Mouse (Mus musculus) thymus, postnatal 0 days (tissue): Measurements from ENCODE around the gene Pkn1. TPM values are rescaled to one million over a fixed set of nuclear protein-coding genes. Genes with fewer than 3 reads are reported as not detected.

Experiments used
- DNase-seq: peaks from one replicate; pipeline ENCODE4 v3.0.0-alpha.2; 2015; ENCODE audit warnings: low spot score
- polyA plus RNA-seq: library from polyadenylated mRNA; unstranded; fragments of >200 nt; fragmentation: Nextera tagmentation; extraction: Ambion mirVana; gene quantifications from 2 replicates; pipeline ENCODE4 v1.2.1, GENCODE M21; 2015

Gene Pkn1
- polyA plus RNA-seq = 38.8 and 44.8 TPM in 2 replicates

DNA sequence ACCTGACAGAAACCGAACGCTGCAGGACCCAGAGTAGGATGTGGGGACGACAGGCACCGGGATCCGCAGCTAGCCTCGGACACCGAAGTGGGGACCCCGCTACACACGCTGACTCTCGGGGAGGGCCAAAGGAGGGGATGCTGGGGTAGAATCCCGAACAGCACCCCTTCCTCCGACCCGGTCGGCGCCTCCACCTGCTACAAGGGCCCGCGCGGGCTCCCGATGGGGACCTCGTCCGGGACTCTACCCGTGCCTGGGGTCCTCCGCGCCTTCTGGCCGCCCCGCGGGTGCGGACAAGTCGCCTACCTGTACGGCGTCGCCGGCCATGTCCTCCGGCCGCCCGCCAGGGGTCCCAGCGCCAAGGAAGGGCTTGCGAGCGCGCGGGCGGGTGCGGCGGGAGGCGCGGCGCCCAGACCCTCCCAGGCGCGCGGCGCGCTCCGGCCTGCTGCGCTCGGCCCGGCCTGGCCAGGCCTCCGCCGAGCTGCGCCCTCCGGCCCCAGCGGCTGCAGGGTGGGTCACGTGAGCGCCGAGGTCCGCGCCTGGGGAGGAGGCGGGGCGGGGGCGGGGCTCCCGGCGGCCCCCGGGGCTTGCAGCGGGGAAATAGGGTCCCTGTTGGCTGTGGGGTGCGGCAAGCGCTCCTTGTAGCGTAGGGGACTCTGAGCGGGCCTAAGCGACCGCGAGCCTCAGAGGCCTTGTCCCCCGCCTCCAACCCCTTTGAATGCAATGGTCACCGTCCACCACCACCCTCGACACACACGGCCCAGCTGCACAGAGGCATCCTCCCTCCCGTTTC, at the start of gene Pkn1:
Gene Pkn1 (minus strand): TSS at position 519 of the 793 bp plus-strand sequence.
- peak; percentile 74 for DNase-seq

GRCm38 (mm10) chr8:83748708-83749107, 49.7 kb upstream of the Pkn1 start:
- DNase-seq = peak; percentile 93

DNA sequence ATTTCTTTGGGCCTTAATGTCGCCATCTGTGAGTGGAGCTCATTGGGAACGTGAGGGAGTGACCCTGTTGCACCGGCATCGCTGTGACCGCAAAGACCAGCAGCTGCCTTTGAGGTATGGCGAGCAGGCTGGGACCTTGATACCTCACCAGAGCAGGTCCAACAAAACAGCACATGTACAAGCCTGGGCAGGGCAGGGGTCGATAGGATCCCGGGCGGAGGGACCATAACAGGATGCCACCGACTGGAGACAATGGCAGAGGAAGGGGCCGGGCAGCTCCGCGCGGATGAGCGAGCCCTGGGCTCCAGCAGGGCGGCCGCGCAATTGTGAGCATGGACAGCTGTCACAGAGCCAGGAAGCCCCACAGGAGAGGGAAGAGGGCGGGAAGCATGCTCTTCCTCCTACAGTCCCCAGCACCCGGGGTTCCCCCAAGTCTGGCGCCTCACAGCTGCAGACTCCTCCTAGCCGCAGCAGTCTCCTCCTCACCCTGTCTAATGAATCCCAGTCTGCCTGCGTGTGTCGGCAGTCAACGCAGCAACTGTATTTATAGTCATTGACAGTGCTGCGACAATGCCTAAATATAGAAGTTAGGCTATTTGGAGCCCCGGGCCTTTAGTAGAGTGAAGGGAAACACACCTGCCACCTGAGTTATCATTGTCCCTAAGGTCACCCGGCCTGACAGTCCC, 48.8 kb upstream of the Pkn1 start:
- DNase-seq = peak; percentile 77

GRCm38 (mm10) chr8:83744070-83744469, 45.1 kb upstream of the Pkn1 start:
- no peak for DNase-seq

GRCm38 (mm10) chr8:83742968-83743367, 44.0 kb upstream of the Pkn1 start:
- no peak for DNase-seq

GRCm38 (mm10) chr8:83741849-83742655, 43.1 kb upstream of the Pkn1 start:
- DNase-seq = peak; percentile 62

DNA sequence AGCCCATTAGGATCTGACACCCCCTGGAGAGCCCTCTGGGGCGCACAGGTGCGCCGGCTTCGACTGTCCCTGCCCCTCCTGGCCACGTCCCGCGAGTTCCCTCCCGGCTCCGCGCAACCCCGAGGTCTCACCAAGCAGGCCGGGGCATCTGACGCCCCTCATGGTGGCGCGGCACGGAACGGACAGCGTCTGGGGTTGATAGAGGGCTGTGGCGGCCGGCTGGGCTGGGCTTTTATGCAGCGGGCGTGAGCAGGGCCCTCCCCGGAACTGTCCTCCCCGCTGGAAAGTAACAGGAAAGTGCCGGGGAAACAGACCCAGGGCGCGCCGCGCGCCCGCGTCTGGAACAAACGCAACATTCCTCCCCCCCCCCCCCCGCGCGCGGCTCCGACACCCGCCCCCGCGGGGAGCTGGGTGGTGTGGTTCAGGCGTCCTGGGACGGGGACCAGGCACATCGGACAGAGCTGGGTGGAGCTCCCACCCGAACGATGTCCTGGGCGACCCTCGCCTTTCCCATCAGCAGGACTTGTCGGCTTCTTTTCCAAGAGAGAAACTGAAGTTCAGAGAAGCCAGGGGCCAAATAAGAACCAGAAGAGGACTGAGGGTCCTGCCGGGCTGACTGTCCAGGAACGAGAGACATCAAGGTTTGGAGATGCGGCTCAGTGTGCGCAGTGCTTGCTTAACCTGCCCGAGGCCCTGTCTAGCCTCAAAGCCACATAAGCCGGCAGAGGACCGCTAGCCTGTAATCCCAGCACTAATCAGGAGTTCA, 42.2 kb upstream of the Pkn1 start, which contains the start of gene Adgre5:
Gene Adgre5 (minus strand): TSS at position 351 of the 766 bp plus-strand sequence.
- DNase-seq = peak; percentile 62

DNA sequence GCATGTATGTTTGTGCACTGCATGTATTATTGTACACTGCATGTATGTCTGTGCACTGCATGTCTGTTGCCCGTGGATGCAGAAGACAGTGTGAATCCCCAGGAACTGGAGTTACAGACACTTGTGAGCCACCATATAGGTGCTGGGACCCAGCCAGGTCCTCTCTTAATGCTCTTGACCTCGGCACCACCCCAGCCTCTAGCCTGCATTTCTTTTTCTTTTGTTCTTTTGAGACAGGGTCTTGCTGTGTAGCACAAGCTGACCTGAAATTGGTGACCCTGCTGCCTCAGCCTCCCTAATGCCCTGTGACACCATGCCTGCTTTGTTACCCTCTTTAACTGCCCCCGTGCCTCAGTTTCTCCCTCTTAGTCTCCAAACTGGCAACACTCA, 41.6 kb upstream of the Pkn1 start:
- DNase-seq = no peak

- DNase-seq = peak; percentile 92
These were observed 40.9 kb upstream of the Pkn1 start for GRCm38 (mm10) chr8:83739711-83740468.

DNA sequence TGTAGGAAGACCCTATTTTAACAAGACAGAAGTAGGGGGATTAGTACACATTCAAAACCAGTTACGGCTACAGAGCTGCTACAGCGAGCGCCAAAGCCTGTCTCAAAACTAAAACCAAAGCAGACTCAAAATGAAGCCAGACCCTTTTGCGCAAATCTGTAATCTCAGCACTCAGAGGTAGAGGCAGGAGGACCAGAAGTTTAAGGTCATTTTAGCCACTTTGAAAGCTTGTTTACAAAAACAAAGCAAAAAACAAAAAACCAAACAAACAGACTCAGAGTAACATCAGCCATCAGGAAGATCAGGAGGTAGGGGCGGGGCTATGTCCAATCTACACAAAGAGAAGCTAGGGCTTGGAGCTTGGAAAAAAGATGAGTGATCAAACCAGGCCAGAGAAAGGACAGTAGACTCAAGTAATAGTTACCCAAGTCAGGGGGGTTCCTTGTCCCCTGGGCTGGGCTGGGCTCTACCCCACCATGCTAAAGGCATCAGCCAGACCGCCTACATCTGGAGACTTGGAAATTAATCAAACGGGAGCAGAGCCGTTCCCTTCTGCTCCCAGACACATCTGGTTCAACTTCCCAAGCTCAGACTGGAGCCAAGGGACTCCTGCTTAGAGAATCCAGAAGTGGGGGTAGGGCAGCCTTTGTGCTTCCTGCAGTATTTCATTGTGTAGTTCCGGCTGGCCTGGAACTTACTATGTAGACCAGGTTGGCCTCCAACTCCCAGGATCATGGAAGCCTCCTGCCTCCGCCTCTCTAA, 40.2 kb upstream of the Pkn1 start:
- DNase-seq = peak; percentile 28

GRCm38 (mm10) chr8:83737852-83738562, 39.0 kb upstream of the Pkn1 start:
- no peak for DNase-seq

- no peak for DNase-seq
These were observed 38.4 kb upstream of the Pkn1 start for GRCm38 (mm10) chr8:83737346-83737745.

DNA sequence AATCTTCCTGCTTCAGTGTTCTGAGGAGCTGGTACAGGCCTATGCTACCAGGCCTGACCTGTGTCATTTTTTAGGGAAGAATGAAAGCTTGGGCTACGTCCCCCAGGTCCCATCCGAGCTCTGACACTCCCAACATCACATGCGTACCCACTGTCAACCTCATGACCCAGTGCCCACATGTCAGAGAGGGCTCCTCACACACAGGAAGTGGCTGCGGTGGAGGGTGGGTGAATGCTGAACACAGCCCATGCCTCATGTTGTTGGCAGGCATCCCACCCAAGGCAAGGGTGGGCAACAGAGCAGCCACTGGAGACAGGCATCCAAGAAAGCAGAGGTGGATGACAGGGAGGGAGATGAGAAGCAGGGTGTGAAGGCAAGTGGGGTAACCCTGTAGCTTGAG, 37.7 kb upstream of the Pkn1 start:
- DNase-seq = peak; percentile 91

- DNase-seq = no peak
These were observed 33.9 kb upstream of the Pkn1 start for GRCm38 (mm10) chr8:83732919-83733318.

GRCm38 (mm10) chr8:83731906-83732305, 32.9 kb upstream of the Pkn1 start:
- no peak for DNase-seq

- DNase-seq = peak; percentile 49
These were observed 30.2 kb upstream of the Pkn1 start for GRCm38 (mm10) chr8:83729009-83729807.

DNA sequence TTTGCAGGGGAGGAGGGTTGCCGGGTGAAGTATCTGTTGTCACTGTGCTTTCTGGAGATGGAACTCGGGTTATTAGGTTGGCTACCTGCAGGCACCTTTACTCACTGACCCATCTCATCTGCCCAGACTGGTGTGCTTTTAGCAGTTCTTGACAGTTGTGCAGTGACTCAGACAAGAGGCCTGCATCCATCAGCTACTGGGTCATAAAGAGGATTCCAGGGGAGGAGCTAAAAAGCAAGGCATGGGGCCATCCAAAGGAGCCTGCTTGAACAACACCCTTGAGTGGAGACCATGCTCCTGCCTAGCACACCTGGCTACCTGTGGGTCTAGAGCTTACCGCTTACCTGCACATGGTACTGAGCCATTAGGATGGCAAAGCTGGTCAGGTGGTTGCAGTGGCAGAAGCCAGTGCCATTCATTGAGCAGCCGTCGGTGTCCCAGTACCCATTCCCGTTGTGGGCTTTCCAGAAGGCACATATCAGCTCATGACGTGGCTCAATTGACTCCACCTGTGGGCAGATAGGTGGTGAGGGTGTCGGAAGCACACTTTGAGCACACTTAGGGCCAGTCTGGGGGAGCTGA, 26.6 kb upstream of the Pkn1 start:
- DNase-seq = no peak
